Mouse (Mus musculus) cerebellum, adult 9-10 months (tissue): Measurements from ENCODE around the gene Chpf2.

Experiments
- DNase-seq: peaks from one replicate; pipeline ENCODE4 v3.0.0; 2022

The Chpf2 gene

GRCm38 (mm10) chr5:24591796-24592470 lies 5.4 kb downstream of the Chpf2 start:
- no peak for DNase-seq

- DNase-seq, result no peak
Observed at GRCm38 (mm10) chr5:24592471-24593160, 6.1 kb downstream of the Chpf2 start.

- DNase-seq, result no peak
Observed at GRCm38 (mm10) chr5:24593230-24593629, 6.7 kb downstream of the Chpf2 start.

GRCm38 (mm10) chr5:24593928-24594327 lies 7.4 kb downstream of the Chpf2 start:
- no peak for DNase-seq

- DNase-seq, result no peak
Observed at GRCm38 (mm10) chr5:24594346-24594745, 7.8 kb downstream of the Chpf2 start.

- no peak for DNase-seq
Observed at GRCm38 (mm10) chr5:24595261-24595660, 8.7 kb downstream of the Chpf2 start.

- no peak for DNase-seq
Observed at GRCm38 (mm10) chr5:24595786-24596380, 9.3 kb downstream of the Chpf2 start.

- no peak for DNase-seq
Observed at GRCm38 (mm10) chr5:24596519-24597171, 10.1 kb downstream of the Chpf2 start.

- peak; percentile 90 for DNase-seq
Observed at GRCm38 (mm10) chr5:24597221-24597728, 10.7 kb downstream of the Chpf2 start.

GRCm38 (mm10) chr5:24597901-24598569 lies 11.5 kb downstream of the Chpf2 start:
- DNase-seq, result peak; percentile 73

GRCm38 (mm10) chr5:24598570-24599006 lies 12.0 kb downstream of the Chpf2 start:
- DNase-seq, result no peak

- DNase-seq, result no peak
Observed at GRCm38 (mm10) chr5:24599137-24599536, 12.6 kb downstream of the Chpf2 start.

GRCm38 (mm10) chr5:24600236-24600635 lies 13.7 kb downstream of the Chpf2 start:
- no peak for DNase-seq

GRCm38 (mm10) chr5:24601071-24601835 lies 14.7 kb downstream of the Chpf2 start:
- no peak for DNase-seq

GRCm38 (mm10) chr5:24601911-24602750 lies 15.6 kb downstream of the Chpf2 start:
- no peak for DNase-seq

GRCm38 (mm10) chr5:24602751-24603343 lies 16.3 kb downstream of the Chpf2 start:
- peak; percentile 81 for DNase-seq

- peak; percentile 58 for DNase-seq
Observed at GRCm38 (mm10) chr5:24603431-24604010, 17.0 kb downstream of the Chpf2 start.

- no peak for DNase-seq
Observed at GRCm38 (mm10) chr5:24604080-24604655, 17.6 kb downstream of the Chpf2 start.

- peak; percentile 78 for DNase-seq
Observed at GRCm38 (mm10) chr5:24604656-24605100, 18.1 kb downstream of the Chpf2 start.
